Mouse (Mus musculus) forebrain, embryonic 11.5 days (tissue): ENCODE results near the gene Bag6. TPM values are rescaled to one million over a fixed set of nuclear protein-coding genes. Genes with fewer than 3 reads are reported as not detected.

ENCODE experiments used
- ATAC-seq: fragments of 200-750 bp; cut with Nextera tagmentation; replicated peaks from 2 replicates; pipeline ENCODE4 v1.8.0; 2017; ENCODE audit warnings: moderate TSS enrichment; ENCODE audit not compliant: low FRiP score
- DNase-seq: peaks from one replicate; pipeline ENCODE4 v3.0.0-alpha.2; 2017; ENCODE audit warnings: low spot score
- H3K27ac ChIP-seq: fragments of 300-500 bp; sonication (generic); 2 replicates; pipeline ENCODE4 v1.5.1; 2014; ENCODE audit warnings: low read depth, low read length
- H3K27me3 ChIP-seq: fragments of 300-500 bp; sonication (generic); 2 replicates; pipeline ENCODE4 v1.6.1; 2014; ENCODE audit warnings: mild to moderate bottlenecking, low read length, mixed read lengths; ENCODE audit not compliant: control insufficient read depth, insufficient read depth
- H3K36me3 ChIP-seq: fragments of 300-500 bp; sonication (generic); 2 replicates; pipeline ENCODE4 v1.6.1; 2014; ENCODE audit warnings: mild to moderate bottlenecking, low read length, moderate library complexity, mixed read lengths; ENCODE audit not compliant: control insufficient read depth, insufficient read depth
- H3K4me1 ChIP-seq: fragments of 300-500 bp; sonication (generic); replicated peaks from 2 replicates; pipeline ENCODE4 v1.6.1; 2014; ENCODE audit warnings: low read length, mixed read lengths; ENCODE audit not compliant: control insufficient read depth, insufficient read depth
- H3K4me2 ChIP-seq: fragments of 300-500 bp; sonication (generic); 2 replicates; pipeline ENCODE4 v1.6.1; 2014; ENCODE audit warnings: low read depth, mild to moderate bottlenecking, low read length, moderate library complexity, mixed read lengths; ENCODE audit not compliant: severe bottlenecking
- H3K4me3 ChIP-seq: fragments of 300-500 bp; sonication (generic); 2 replicates; pipeline ENCODE4 v1.5.1; 2014; ENCODE audit warnings: low read depth, low read length
- H3K9ac ChIP-seq: fragments of 300-500 bp; sonication (generic); 2 replicates; pipeline ENCODE4 v1.6.1; 2014; ENCODE audit warnings: low read length
- H3K9me3 ChIP-seq: fragments of 300-500 bp; sonication (generic); 2 replicates; pipeline ENCODE4 v1.6.1; 2016; ENCODE audit warnings: low read length, mixed read lengths; ENCODE audit not compliant: control insufficient read depth
- WGBS: fragments of 180-500 bp; shearing (Covaris S2); extraction: QIAGEN DNeasy Blood & Tissue Kit; methylation state at CpG from one replicate; pipeline ENCODE4 v1.1.7; 2014; 5-methylcytosine and 5-hydroxymethylcytosine counted together
- polyA plus RNA-seq: library from polyadenylated mRNA; unstranded; fragments of >200 nt; fragmentation: Nextera tagmentation; extraction: Ambion mirVana; gene quantifications from 2 replicates; pipeline ENCODE4 v1.2.1, GENCODE M21; 2014

The Bag6 gene
- polyA plus RNA-seq, 1 experiment from 2014 or later, result 96.6 TPM

- Histone ChIP-seq H3K9ac (no peak overlapping the region), H3K4me3 (no peak overlapping the region), H3K9me3 (no peaks in the 10 kb centered on the region), H3K27me3 (no peaks in the 10 kb centered on the region), H3K4me2 (no peak overlapping the region), H3K36me3 (peaks cover 7% of the 10 kb centered on the region), H3K4me1 (no peaks in the 10 kb centered on the region), H3K27ac (no peak overlapping the region)
- no peak for DNase-seq
- WGBS, result 81% methylated on average over 6 of the region's 6 CpGs
- ATAC-seq, result no peak
These were observed 30.2 kb upstream of the Bag6 start for GRCm38 (mm10) chr17:35104754-35105153.

DNA sequence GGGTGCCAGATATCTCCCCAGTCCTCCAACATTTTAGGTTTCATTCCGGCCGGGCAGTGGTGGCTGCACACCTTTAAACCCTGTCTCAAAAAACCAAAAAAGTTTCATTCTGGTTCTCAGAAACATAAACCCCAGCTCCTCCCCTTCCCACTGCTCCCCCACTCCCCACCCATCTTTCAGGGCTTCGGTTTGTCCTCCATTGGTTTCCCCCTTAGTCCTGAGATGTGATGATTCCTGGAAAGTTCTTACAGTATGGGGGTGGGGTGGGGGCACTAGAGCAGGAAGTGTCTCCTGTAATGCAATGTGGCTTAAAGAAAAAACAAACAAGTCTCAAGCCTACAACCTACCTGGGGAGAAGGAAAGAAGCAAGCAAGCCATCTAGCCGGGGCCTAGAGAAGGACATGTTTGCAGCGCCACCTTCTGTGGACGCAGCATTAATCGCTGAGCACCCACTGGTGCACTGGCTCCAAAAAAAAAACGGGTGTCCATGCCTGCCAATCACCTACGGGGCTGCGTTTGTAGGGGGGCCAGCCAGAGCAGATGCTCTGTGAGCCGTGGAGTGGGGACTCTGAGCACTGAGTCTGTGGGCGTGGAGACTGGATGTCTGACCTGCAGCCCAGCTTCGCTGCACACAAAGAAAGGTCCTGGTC is 29.1 kb upstream of the Bag6 start:
- whole genome bisulfite sequencing, result 26% methylated on average over 13 of the region's 13 CpGs
- ATAC-seq (no peak), DNase-seq (no peak)
- H3K27me3 ChIP-seq, result no peaks in the 10 kb centered on the region
- no peak overlapping the region for H3K4me3 ChIP-seq
- H3K4me1 ChIP-seq, result no peaks in the 10 kb centered on the region
- H3K4me2 ChIP-seq, result peak overlapping the region; percentile 33; the same call in 1 of the 2 replicates
- no peak overlapping the region for H3K27ac ChIP-seq
- no peaks in the 10 kb centered on the region for H3K9me3 ChIP-seq
- H3K9ac ChIP-seq, result peak overlapping the region; percentile 53
- H3K36me3 ChIP-seq, result peaks cover 7% of the 10 kb centered on the region

DNA sequence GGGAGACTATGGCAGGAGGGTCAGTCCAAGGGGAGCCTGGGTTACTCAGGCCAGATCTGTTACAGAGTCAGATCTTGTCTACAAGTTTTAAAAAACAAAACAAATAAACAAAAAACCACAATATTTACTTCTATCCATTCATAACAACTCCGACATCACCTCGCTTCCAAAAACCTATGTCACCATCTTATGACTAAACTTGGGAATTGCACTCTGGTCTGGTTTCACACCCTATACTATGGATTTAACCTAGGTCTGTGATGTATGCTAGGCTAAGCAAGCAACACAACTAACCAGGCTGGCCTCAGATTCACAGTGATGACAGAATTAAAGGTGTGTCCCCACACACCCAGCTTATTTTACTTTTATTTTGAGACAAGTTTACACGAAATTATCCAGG is 28.5 kb upstream of the Bag6 start:
- H3K9me3 ChIP-seq, result no peaks in the 10 kb centered on the region
- no peaks in the 10 kb centered on the region for H3K4me1 ChIP-seq
- peak overlapping the region; percentile 53; the same call in 1 of the 2 replicates for H3K9ac ChIP-seq
- H3K36me3 ChIP-seq, result peaks cover 7% of the 10 kb centered on the region
- DNase-seq (no peak), ATAC-seq (no peak)
- no peaks in the 10 kb centered on the region for H3K27me3 ChIP-seq
- WGBS, result 71% methylated on average over 3 of the region's 3 CpGs
- peak overlapping the region; percentile 33; the same call in 1 of the 2 replicates for H3K4me2 ChIP-seq
- H3K27ac ChIP-seq, result no peak overlapping the region
- H3K4me3 ChIP-seq, result no peak overlapping the region

GRCm38 (mm10) chr17:35108097-35108496 is 26.9 kb upstream of the Bag6 start, which contains the start of gene Ly6g5c:
TSS of gene Ly6g5c (plus strand) at chr17:35108279.
- WGBS, result 90% methylated on average over 6 of the region's 6 CpGs
- H3K4me2 ChIP-seq, result no peak within 1 kb of the TSS

DNA sequence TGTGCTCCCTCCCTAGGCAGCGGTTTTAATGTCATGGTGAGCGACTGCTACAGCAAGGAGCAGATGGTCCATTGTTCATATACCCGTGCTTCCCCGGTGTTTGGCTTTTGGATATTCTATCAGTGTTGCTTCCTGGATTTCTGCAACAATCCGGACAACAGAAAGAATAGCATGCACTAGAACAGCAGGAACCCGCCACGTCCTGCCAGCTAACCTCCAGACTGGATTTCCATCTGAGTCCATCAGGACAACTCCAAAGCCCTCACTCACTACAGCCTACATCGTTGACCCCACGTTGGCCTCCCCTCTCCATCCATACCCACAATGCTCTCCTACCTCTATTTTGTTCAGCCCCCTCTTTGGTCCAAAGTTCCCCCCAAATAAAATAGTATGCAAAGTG is 23.2 kb upstream of the Bag6 start:
- no peak overlapping the region for H3K4me3 ChIP-seq
- H3K36me3 ChIP-seq, result peaks cover 6% of the 10 kb centered on the region; the same call in 1 of the 2 replicates
- H3K27ac ChIP-seq, result no peak overlapping the region
- no peaks in the 10 kb centered on the region for H3K4me1 ChIP-seq
- 79% methylated on average over 9 of the region's 9 CpGs for WGBS
- DNase-seq (no peak), ATAC-seq (no peak)
- no peak overlapping the region for H3K9ac ChIP-seq
- no peaks in the 10 kb centered on the region for H3K27me3 ChIP-seq
- no peaks in the 10 kb centered on the region for H3K9me3 ChIP-seq
- no peak overlapping the region for H3K4me2 ChIP-seq

More at GRCm38 (mm10) chr17:35108097-35108496, 26.9 kb upstream of the Bag6 start, which contains the start of gene Ly6g5c:
- DNase-seq (no peak), ATAC-seq (no peak)
- H3K9ac ChIP-seq, result no peak within 1 kb of the TSS
- H3K27ac ChIP-seq, result no peak within 1 kb of the TSS
- no peaks in the 10 kb centered on the region for H3K9me3 ChIP-seq
- H3K4me3 ChIP-seq, result no peak within 1 kb of the TSS
- no peaks in the 10 kb centered on the region for H3K27me3 ChIP-seq
- no peaks in the 10 kb centered on the region for H3K4me1 ChIP-seq
- no peaks in the 10 kb centered on the region; the same call in 1 of the 2 replicates for H3K36me3 ChIP-seq

- Histone ChIP-seq H3K9me3 (no peaks in the 10 kb centered on the region), H3K4me1 (peaks cover 3% of the 10 kb centered on the region; the same call in 1 of the 2 replicates), H3K36me3 (peaks cover 16% of the 10 kb centered on the region; the same call in 1 of the 2 replicates), H3K27ac (no peak within 1 kb of the TSS), H3K4me2 (no peak within 1 kb of the TSS), H3K4me3 (no peak within 1 kb of the TSS), H3K9ac (no peak within 1 kb of the TSS), H3K27me3 (no peaks in the 10 kb centered on the region)
- ATAC-seq (no peak), DNase-seq (no peak)
- 92% methylated on average over 8 of the region's 8 CpGs for WGBS
These were observed 19.6 kb upstream of the Bag6 start, which contains the start of gene Ly6g5b for GRCm38 (mm10) chr17:35115046-35116019. TSS of gene Ly6g5b (minus strand) at chr17:35115428.

DNA sequence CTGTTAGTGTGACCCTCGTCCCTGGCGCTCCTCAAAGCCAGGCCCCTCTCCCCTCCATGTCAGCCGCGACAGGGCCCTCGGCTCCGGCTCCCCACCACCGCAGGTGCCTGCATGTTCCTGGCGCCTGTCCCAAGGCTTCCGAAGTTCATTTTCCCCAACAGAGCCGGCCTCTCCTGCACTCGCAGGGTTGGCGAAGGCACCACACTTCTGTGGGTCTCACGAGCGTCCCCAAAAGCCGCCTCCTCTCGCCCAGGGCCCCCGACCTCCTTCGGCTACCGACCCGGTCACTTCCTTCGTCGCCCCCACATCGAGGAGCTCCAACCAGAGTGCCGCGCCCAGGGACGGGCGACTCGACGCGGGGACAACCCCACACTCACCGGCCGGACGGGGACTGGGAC is 14.2 kb upstream of the Bag6 start:
- peaks cover 8% of the 10 kb centered on the region; the same call in 1 of the 2 replicates for H3K4me1 ChIP-seq
- H3K36me3 ChIP-seq, result peaks cover 13% of the 10 kb centered on the region; the same call in 1 of the 2 replicates
- H3K9ac ChIP-seq, result peak overlapping the region; percentile 88
- ATAC-seq (no peak), DNase-seq (no peak)
- under 1% methylated on average over 33 of the region's 33 CpGs for WGBS
- H3K9me3 ChIP-seq, result no peaks in the 10 kb centered on the region
- H3K27me3 ChIP-seq, result no peaks in the 10 kb centered on the region
- H3K4me2 ChIP-seq, result peak overlapping the region; percentile 98
- H3K27ac ChIP-seq, result no peak overlapping the region
- peak overlapping the region; percentile 81 for H3K4me3 ChIP-seq

DNA sequence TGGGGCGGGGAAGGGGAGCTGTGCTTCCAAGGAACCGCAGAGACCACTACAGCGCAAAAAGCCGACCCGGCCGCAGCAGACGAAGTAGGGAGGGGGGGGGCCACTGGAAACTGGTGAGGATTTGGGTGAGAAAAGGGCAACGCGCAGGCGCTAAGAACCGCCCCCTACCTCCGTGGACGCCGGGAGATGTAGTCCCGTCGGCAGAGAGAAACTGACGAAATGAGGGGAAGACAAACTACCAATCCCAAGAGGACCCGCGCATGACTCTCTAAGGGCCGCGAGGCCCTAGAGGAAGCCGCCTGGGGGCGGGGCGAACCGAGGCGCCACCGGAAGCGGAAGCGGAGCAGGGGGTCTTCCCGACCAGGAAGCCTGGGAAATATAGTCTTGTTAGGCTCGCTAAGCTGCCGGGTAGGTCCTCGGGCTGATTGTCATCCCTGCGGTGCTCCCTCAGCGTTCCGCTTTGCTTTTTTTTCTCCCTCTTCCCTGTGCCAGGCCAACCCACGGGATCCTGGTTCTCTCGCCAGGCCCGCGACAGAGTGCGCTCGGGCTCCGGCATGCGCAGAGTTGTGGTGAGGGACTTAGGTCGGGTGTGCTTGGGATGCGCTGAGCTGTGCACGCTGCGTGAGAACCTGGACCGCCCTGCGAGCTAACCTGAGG is 13.7 kb upstream of the Bag6 start, which contains the start of gene Gpank1:
Gene Gpank1 (plus strand): TSS at position 313 of the 657 bp plus-strand sequence.
- peak within 1 kb of the TSS; percentile 90 for H3K27ac ChIP-seq
- H3K27me3 ChIP-seq, result no peaks in the 10 kb centered on the region
- H3K4me2 ChIP-seq, result peak within 1 kb of the TSS; percentile 98
- WGBS, result under 1% methylated on average over 50 of the region's 50 CpGs
- H3K9ac ChIP-seq, result peak within 1 kb of the TSS; percentile 88
- H3K9me3 ChIP-seq, result no peaks in the 10 kb centered on the region
- ATAC-seq (peak; percentile 92), DNase-seq (peak; percentile 98)
- peaks cover 10% of the 10 kb centered on the region; the same call in 1 of the 2 replicates for H3K36me3 ChIP-seq
- H3K4me3 ChIP-seq, result peak within 1 kb of the TSS; percentile 81
- H3K4me1 ChIP-seq, result peaks cover 8% of the 10 kb centered on the region; the same call in 1 of the 2 replicates
